Mouse (Mus musculus) granulocyte monocyte progenitor cell, adult 5-6 weeks (primary cell): ENCODE data around the gene Elmsan1. TPM values are rescaled to one million over a fixed set of nuclear protein-coding genes. Genes with fewer than 3 reads are reported as not detected.

Experiments used
- ATAC-seq: replicated peaks from 2 replicates; pipeline ENCODE4 v1.8.0; 2016; ENCODE audit warnings: mild to moderate bottlenecking, moderate TSS enrichment, inconsistent platforms; ENCODE audit not compliant: poor library complexity, severe bottlenecking
- total RNA-seq, 2 experiments: library from RNA; stranded (forward) in 1 of 2; stranded (reverse) in 1 of 2; fragments of 200-712, 200-1000 nt in 1 of 2; fragments of >200 nt in 1 of 2; fragmentation: Nextera tagmentation in 1 of 2; gene quantifications; 2 replicates each; pipeline ENCODE4 v1.2.3; 2014 to 2017

The Elmsan1 gene
- total RNA-seq, 2 experiments from 2014 or later = 10.1 to 12.7 TPM

- no peak for ATAC-seq
Measured at GRCm38 (mm10) chr12:84154786-84155522, 63.7 kb downstream of the Elmsan1 start.

GRCm38 (mm10) chr12:84153414-84153813 lies 65.3 kb downstream of the Elmsan1 start:
- no peak for ATAC-seq

DNA sequence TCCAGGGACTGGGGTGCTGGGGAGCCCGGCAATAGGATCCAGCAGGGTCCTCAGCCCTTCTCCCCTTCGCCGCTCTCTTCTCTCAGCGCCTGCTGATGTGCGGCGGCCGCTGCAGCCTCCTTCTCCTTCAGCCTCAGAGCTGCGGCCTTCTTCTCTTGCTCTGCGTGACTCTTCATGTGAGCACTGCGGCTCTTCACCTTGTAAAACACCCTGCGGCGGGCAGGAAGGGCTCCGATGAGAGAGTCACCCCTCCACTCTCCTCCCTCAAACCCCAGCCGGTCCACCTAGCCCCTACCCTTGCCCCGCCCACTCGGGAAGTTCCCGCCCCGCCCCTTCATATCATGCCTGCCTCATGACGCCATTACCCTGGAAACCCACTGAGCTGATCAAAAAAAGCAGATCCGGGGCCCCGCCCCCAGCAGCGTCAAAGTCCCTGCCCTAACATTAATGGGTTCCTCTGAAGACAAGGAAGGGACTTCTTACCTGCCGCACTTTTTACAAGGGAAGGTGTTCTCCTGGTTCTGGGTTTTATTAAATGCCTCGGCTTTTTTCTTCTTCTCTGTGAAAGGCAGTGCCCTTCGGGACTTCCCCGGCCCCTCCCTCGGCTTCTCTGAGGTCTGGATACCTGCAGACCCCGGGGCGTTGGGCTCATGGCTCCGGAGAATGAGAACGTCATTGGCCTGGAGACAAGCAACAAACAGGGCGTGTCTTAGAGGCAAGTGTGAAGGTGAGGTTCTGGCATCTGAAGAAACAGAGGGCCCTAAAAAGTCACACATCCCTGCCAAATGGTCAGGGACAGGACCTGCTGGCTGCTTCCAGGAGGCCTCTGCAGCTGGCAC lies 66.1 kb downstream of the Elmsan1 start:
- no peak for ATAC-seq

GRCm38 (mm10) chr12:84151911-84152310 lies 66.8 kb downstream of the Elmsan1 start:
- ATAC-seq = no peak

DNA sequence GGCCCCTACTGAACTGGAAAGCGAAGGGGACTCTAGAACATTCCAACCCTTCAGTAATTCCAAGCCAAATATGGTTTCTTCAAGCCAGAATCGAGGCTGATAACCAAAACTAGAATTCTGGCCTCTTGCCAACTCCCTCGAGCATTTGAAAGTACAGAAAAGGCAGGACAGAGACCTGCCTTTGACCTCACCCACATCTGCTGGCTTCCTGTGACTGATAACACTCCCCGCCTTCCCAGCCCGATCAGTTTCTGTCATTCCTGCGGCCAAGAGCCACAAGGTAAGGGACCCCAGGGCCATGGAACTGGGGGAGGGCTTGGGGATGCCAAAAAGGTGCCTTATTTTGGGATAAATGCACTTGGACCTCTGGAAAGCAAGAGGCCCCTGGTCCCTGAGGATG lies 67.7 kb downstream of the Elmsan1 start:
- ATAC-seq = no peak

DNA sequence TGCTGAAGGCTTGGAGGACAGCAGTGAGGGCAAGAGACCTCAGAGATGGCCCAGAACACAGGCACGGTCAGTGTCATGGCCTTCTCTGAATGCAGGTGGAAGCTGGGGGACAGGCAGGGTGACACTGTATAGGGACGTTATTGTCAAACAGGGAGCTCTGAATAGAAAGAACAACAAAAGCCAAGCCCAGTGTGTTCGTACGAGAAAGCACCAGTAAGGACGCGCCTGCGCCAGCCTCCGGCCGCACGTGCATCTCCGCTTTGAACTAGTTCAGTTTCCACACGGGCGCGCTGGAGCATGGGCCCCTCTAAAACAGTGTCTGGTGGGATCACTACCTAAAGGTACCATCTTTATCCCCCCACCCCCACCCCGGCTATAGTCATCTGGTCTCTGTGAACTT lies 68.7 kb downstream of the Elmsan1 start:
- ATAC-seq = no peak

DNA sequence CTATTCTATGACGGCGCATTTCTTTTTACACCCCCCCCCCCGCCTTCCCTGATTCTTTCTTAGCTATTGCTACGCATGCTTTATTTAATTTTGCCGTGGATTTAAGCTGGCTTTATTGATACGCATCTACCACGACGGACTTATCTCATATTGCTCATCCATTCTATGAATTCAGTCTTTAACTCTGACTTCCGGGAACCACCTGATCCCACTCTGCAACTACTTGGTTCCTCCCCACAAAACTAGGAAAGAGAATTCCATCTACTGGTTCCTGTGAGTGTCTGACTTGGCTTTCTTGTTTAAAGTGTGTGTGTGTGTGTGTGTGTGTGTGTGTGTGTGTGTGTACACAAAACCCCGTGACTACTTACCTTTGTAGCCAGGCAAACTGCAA lies 70.1 kb downstream of the Elmsan1 start:
- ATAC-seq = no peak

DNA sequence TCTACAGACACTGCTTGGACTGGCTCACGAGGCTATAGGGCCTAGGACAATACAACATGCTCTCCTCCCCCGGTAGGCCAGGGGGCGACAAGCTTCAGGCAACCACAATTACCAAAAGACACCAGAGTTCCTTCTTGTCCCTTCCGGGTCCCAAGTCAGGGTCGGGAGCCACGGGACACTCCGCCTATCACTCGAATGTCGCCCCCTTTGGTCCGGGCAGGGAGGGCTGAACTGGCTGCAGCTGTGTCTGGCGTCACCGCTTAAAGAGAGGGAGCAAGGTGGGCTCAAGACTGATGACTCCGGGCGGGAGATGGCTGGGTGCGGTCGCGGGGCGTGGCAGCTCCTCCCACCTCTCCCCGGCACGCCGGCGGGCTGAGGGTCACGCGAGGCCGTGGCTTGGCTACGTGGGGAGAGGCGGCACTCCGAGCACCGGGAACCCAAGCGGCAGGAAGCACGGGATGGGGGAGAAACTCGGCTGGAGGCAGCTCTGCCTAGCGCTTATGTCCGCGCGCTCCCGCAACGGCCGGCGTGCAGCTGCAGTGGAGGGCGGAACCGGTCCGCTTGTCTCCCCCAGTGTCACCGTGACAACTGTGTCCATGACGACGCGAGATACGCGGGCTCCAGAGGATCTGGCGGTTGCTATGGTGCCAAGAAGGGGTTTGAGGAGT lies 70.6 kb downstream of the Elmsan1 start, which contains the start of gene Pnma1:
Gene Pnma1 (minus strand): TSS at position 536 of the 668 bp plus-strand sequence.
- ATAC-seq = peak; percentile 84

- no peak for ATAC-seq
Measured at GRCm38 (mm10) chr12:84142281-84143050, 76.2 kb downstream of the Elmsan1 start.

- ATAC-seq = no peak
Measured at GRCm38 (mm10) chr12:84141271-84141670, 77.4 kb downstream of the Elmsan1 start.

- peak; percentile 37 for ATAC-seq
Measured at GRCm38 (mm10) chr12:84140135-84140534, 78.5 kb downstream of the Elmsan1 start.

DNA sequence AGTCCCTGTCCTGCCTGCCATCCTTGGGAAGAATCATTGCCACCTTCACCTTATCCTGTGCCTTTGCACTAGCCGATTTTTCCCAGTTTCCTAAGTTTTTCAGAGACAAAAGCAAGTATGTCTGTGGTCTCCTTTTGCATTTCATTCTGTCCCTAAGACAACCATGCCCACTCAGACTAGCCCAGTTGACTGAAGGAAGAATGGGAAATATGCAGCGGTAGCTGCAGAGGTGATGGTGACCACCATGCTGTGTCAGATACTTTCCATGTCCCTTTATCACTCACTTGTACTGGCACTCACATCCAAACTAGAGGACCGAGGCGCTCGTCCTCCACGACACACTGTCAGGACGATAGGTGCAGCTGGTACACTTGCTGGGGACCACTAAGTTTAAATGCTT lies 81.5 kb downstream of the Elmsan1 start:
- no peak for ATAC-seq

DNA sequence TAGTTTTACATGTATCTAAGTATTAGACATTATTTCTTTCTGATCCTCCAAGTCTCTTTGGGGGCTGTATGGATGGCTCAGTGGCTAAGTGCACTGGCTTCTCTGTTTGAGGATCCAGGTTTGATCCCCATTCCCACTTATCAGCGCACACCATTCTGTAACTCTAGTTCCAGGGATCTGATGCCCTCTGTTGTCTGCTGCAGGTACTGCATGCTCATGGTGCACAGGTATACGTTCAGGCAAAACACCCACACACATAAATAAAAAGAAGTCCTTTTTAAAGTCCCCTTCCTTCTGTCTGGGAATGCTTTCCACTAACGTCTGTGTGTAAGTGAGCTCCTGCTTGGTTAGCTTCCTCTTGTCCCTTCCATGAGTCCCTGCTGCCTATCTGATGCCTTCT lies 86.4 kb downstream of the Elmsan1 start:
- no peak for ATAC-seq

GRCm38 (mm10) chr12:84129931-84130330 lies 88.8 kb downstream of the Elmsan1 start:
- ATAC-seq = peak; percentile 98

DNA sequence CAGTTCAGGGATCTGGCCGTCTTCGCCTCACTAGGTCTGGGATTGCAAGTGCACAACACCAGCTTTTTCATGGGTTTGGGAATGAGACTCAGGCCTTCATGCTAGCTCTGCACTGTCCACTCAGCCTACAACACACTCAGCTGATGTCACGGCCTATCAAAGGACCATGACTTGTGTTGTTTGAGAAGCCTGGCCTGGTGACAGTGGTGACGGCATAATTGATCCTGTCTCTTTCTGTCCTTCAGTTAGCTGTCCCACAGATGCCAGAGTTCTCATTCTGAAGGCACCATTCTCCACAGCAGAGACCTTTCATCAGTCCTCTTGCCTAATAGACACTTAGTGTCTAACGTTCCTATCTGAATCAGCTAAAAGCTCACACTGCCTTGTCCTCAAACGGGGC lies 90.1 kb downstream of the Elmsan1 start:
- ATAC-seq = no peak

DNA sequence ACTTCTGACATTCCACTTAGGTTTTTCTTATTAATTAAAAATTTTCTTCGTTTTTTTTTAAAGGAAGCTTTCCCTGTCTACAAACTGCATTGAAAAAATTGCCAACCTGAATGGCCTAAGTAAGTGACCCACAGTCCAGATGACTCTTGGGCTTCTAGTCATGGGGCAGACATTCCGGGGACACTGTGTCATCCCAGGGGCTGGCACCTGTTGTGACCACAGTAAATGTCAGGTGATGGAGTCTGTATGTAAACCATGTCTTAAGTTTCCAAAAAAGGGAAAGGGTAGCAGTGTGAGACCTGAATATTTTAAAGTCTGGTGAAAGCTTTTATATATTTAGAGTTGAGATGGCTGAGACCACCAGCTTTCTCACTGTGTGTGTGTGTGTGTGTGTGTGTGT lies 91.8 kb downstream of the Elmsan1 start:
- no peak for ATAC-seq

GRCm38 (mm10) chr12:84125892-84126291 lies 92.8 kb downstream of the Elmsan1 start:
- ATAC-seq = no peak

DNA sequence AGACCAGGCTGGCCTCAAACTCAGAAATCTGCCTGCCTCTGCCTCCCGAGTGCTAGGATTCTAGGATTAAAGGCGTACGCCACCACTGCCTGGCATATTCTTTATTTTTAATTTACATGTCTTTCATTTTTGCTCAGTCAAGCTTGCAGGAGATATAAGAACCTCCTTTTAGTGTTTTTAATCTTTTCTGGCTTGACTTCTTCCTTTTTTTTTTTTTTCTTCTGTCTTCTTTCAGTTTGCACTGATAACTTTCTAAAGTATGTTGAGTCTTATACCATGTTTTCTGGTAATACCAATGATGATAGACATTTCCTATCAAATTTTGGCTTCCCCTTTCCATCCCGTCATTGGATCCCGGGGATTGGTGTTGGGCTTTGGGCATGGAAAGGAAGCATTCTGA lies 99.1 kb downstream of the Elmsan1 start:
- no peak for ATAC-seq

- peak; percentile 97 for ATAC-seq
Measured at GRCm38 (mm10) chr12:84114153-84114994, 104.3 kb downstream of the Elmsan1 start, which contains the start of gene Dnal1. Dnal1 (plus strand) TSS chr12:84114366.
